Mouse (Mus musculus) MEL (cell line): ENCODE measurements around the gene Znhit1.

Experiments
- CHD1 ChIP-seq: IDR thresholded peaks from 2 replicates; pipeline ENCODE4 v1.6.1; 2012; ENCODE audit warnings: low read depth, mild to moderate bottlenecking, inconsistent platforms, low read length, improper control_type of control experiment
- CTCF ChIP-seq, 3 experiments: IDR thresholded peaks in 2 of 3; conservative IDR thresholded peaks in 1 of 3; 2 replicates each; pipeline ENCODE4 v1.5.1; 2011 to 2012; ENCODE audit warnings: low read length in 3 of 3, low read depth in 2 of 3, mild to moderate bottlenecking in 2 of 3, improper control_type of control experiment in 1 of 3, inconsistent platforms in 1 of 3, mixed read lengths in 1 of 3, moderate library complexity in 1 of 3; ENCODE audit not compliant: control insufficient read depth in 1 of 3, insufficient read depth in 1 of 3, poor library complexity in 1 of 3, severe bottlenecking in 1 of 3
- ELF1 ChIP-seq: IDR thresholded peaks from 2 replicates; pipeline ENCODE4 v1.6.1; 2014; ENCODE audit warnings: low read depth, mild to moderate bottlenecking, inconsistent platforms, low read length, improper control_type of control experiment, moderate library complexity
- EP300 ChIP-seq, 2 experiments: IDR thresholded peaks; 2 replicates each; pipeline ENCODE4 v1.6.1; 2011; ENCODE audit warnings: improper control_type of control experiment in 2 of 2, low read length in 2 of 2, low read depth in 1 of 2, mild to moderate bottlenecking in 1 of 2
- JUND ChIP-seq: IDR thresholded peaks from 2 replicates; pipeline ENCODE4 v1.6.1; 2011; ENCODE audit warnings: low read depth, mild to moderate bottlenecking, improper control_type of control experiment, low read length
- NRF1 ChIP-seq: IDR thresholded peaks from 2 replicates; pipeline ENCODE4 v1.6.1; 2014; ENCODE audit warnings: low read depth, mild to moderate bottlenecking, inconsistent platforms, low read length, improper control_type of control experiment, moderate library complexity; ENCODE audit not compliant: poor library complexity, insufficient read depth, severe bottlenecking
- POLR2A ChIP-seq, 2 experiments: IDR thresholded peaks; 2 replicates each; pipeline ENCODE4 v1.6.1; 2011 to 2012; ENCODE audit warnings: low read length in 2 of 2, mild to moderate bottlenecking in 2 of 2, control low read depth in 1 of 2, improper control_type of control experiment in 1 of 2, low read depth in 1 of 2, moderate library complexity in 1 of 2; ENCODE audit not compliant: control insufficient read depth in 1 of 2, insufficient read depth in 1 of 2, poor library complexity in 1 of 2
- POLR2AphosphoS2 ChIP-seq: IDR thresholded peaks from 2 replicates; pipeline ENCODE4 v1.6.1; 2011; ENCODE audit warnings: low read length, improper control_type of control experiment
- POLR2AphosphoS5 ChIP-seq: IDR thresholded peaks from 2 replicates; pipeline ENCODE4 v1.6.1; 2012; ENCODE audit warnings: low read depth, borderline replicate concordance, mild to moderate bottlenecking, inconsistent platforms, low read length, moderate library complexity, mixed read lengths
- RCOR1 ChIP-seq: IDR thresholded peaks from 2 replicates; pipeline ENCODE4 v1.6.1; 2012; ENCODE audit warnings: low read depth, mild to moderate bottlenecking, inconsistent platforms, low read length, improper control_type of control experiment
- TAL1 ChIP-seq: IDR thresholded peaks from 2 replicates; pipeline ENCODE4 v1.6.1; 2012; ENCODE audit warnings: mild to moderate bottlenecking, inconsistent platforms, low read length, moderate library complexity, mixed read lengths
- TCF12 ChIP-seq: IDR thresholded peaks from 2 replicates; pipeline ENCODE4 v1.6.1; 2014; ENCODE audit warnings: low read depth, mild to moderate bottlenecking, inconsistent platforms, low read length, improper control_type of control experiment, moderate library complexity
- UBTF ChIP-seq: IDR thresholded peaks from 2 replicates; pipeline ENCODE4 v1.6.1; 2012; ENCODE audit warnings: low read depth, mild to moderate bottlenecking, inconsistent platforms, low read length, improper control_type of control experiment, moderate library complexity, borderline replicate concordance; ENCODE audit not compliant: insufficient read depth
- USF1 ChIP-seq: IDR thresholded peaks from 2 replicates; pipeline ENCODE4 v1.6.1; 2014; ENCODE audit warnings: low read depth, mild to moderate bottlenecking, inconsistent platforms, low read length, improper control_type of control experiment, moderate library complexity

DNA sequence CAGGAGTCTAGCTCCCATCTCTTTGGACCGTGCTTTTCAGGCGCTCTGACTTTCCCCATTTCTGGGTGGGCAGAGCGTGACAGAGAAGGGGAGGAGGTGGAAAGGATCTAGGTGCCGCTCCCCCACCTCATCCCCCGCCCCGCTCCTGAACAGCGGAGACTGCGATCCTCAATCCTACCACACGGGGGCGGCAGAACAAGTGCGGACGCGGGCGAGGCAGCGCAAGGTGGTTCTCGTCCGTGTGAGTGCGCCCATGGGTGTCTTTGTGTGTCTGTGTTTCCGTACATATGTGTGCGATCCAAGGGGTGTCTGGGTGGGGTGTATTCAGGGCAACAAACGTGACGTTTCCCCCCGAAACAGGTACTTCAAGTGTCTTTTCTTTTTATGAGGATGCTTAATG, 37.3 kb upstream of the Znhit1 start:
- no peak for TF ChIP-seq POLR2A (IDR thresholded peaks at IDR 0.05; ENCODE audit: control insufficient read depth in 1 of 2, insufficient read depth in 1 of 2, low read depth in 1 of 2, low read length in 2 of 2, poor library complexity in 1 of 2)
- peak; percentile 81 to 97 (median 90) for TF ChIP-seq CTCF (IDR thresholded peaks at IDR 0.05 in 2 of 3, conservative IDR thresholded peaks at IDR 0.05 in 1 of 3; ENCODE audit: control insufficient read depth in 1 of 3, insufficient read depth in 1 of 3, low read depth in 2 of 3, low read length in 3 of 3, poor library complexity in 1 of 3, severe bottlenecking in 1 of 3)
- TF ChIP-seq RCOR1 = no peak
- TF ChIP-seq POLR2AphosphoS5 = no peak
- no peak for TF ChIP-seq JUND
- TF ChIP-seq NRF1 = 0 out of 2 replicates have a peak, but pooled peaks have one; percentile 13
- TF ChIP-seq CHD1 = no peak
- no peak for TF ChIP-seq UBTF
- no peak for TF ChIP-seq ELF1
- no peak for TF ChIP-seq EP300 (IDR thresholded peaks at IDR 0.05; ENCODE audit: low read depth in 1 of 2, low read length in 2 of 2)
- no peak for TF ChIP-seq TAL1
- TF ChIP-seq POLR2AphosphoS2 = no peak
- no peak for TF ChIP-seq TCF12
- TF ChIP-seq USF1 = no peak
